Mouse (Mus musculus) neural tube, embryonic 11.5 days (tissue): Measurements from ENCODE around the gene Khdc4. TPM values are rescaled to one million over a fixed set of nuclear protein-coding genes. Genes with fewer than 3 reads are reported as not detected.
"Not testable (repeated sequence)": the region's sequence is repeated elsewhere in the genome, so short reads cannot be mapped to it uniquely, and the experiment has no call there.

ENCODE experiments used
- ATAC-seq: fragments of 200-750 bp; cut with Nextera tagmentation; 2 replicates; pipeline ENCODE4 v1.8.0; 2017; ENCODE audit warnings: moderate number of reproducible peaks, mild to moderate bottlenecking, moderate TSS enrichment, moderate library complexity; ENCODE audit not compliant: insufficient read depth, low FRiP score, low TSS enrichment
- DNase-seq: peaks from one replicate; pipeline ENCODE4 v3.0.0-alpha.2; 2015; ENCODE audit warnings: low spot score
- H3K27ac ChIP-seq: fragments of 300-500 bp; sonication (generic); 2 replicates; pipeline ENCODE4 v1.5.1; 2014; ENCODE audit warnings: low read depth, mild to moderate bottlenecking, low read length
- H3K27me3 ChIP-seq: fragments of 300-500 bp; sonication (generic); 2 replicates; pipeline ENCODE4 v1.6.1; 2014; ENCODE audit warnings: mild to moderate bottlenecking, low read length, mixed read lengths; ENCODE audit not compliant: control insufficient read depth, insufficient read depth
- H3K36me3 ChIP-seq: fragments of 300-500 bp; sonication (generic); 2 replicates; pipeline ENCODE4 v1.6.1; 2014; ENCODE audit warnings: mild to moderate bottlenecking, low read length, moderate library complexity, mixed read lengths; ENCODE audit not compliant: control insufficient read depth, insufficient read depth
- H3K4me1 ChIP-seq: fragments of 300-500 bp; sonication (generic); 2 replicates; pipeline ENCODE4 v1.6.1; 2014; ENCODE audit warnings: low read length, mixed read lengths; ENCODE audit not compliant: control insufficient read depth, insufficient read depth
- H3K4me2 ChIP-seq: fragments of 300-500 bp; sonication (generic); 2 replicates; pipeline ENCODE4 v1.6.1; 2014; ENCODE audit warnings: low read depth, mild to moderate bottlenecking, moderate library complexity
- H3K4me3 ChIP-seq: fragments of 300-500 bp; sonication (generic); 2 replicates; pipeline ENCODE4 v1.5.1; 2014; ENCODE audit warnings: low read depth, low read length
- H3K9ac ChIP-seq: fragments of 300-500 bp; sonication (generic); 2 replicates; pipeline ENCODE4 v1.6.1; 2014; ENCODE audit warnings: mild to moderate bottlenecking, low read length
- H3K9me3 ChIP-seq: fragments of 300-500 bp; sonication (generic); 2 replicates; pipeline ENCODE4 v1.6.1; 2016; ENCODE audit warnings: low read length; ENCODE audit not compliant: control insufficient read depth
- WGBS: fragments of 180-500 bp; shearing (Covaris S2); extraction: QIAGEN DNeasy Blood & Tissue Kit; methylation state at CpG from one replicate; pipeline ENCODE4 v1.1.7; 2014; 5-methylcytosine and 5-hydroxymethylcytosine counted together
- polyA plus RNA-seq: library from polyadenylated mRNA; unstranded; fragments of >200 nt; fragmentation: Nextera tagmentation; extraction: Ambion mirVana; gene quantifications from 2 replicates; pipeline ENCODE4 v1.2.1, GENCODE M21; 2014

The Khdc4 gene
- polyA plus RNA-seq, 1 experiment from 2014 or later, result 111 TPM

DNA sequence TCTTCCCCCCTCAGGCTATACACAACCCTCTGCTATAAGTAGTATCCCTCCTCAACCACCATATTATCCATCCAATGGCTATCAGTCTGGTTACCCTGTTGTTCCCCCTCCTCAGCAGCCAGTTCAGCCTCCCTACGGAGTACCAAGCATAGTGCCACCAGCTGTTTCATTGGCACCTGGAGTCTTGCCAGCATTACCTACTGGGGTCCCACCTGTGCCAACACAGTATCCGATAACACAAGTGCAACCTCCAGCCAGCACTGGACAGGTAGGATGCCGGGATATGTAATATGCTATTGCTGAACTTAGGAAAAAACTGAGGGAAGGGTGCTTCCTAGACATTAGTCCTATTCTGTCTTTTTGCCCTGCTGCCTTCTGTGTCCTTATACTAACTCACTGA, 14.6 kb downstream of the Khdc4 start:
- 96% methylated on average over 3 of the region's 3 CpGs for WGBS
- peaks cover 29% of the 10 kb centered on the region for H3K36me3 ChIP-seq
- no peak for DNase-seq

DNA sequence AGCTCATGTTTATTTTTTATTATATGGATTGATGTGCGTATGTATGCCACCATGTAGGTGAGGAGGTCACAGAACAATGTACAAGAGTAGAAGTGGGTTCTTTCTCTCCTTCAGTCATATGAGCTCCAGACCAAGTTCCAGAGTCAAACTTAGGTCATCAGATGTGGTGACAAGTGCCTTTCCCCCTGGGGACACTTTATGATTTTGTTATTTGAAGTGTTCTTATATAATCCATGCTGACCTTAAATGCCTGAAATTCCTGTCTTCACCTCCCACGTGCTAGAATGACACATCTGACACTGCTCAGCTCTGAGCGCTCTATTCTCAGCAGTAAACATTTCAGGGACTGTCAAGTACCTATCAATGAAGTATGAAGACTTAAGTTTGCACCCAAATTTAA, 15.6 kb downstream of the Khdc4 start:
- DNase-seq, result no peak
- Histone ChIP-seq H3K4me3 (no peak overlapping the region), H3K36me3 (peaks cover 27% of the 10 kb centered on the region)

More for the DNA sequence above, 14.6 kb downstream of the Khdc4 start:
- ATAC-seq, result no peak
- H3K9me3 ChIP-seq, result no peaks in the 10 kb centered on the region
- no peaks in the 10 kb centered on the region for H3K4me1 ChIP-seq
- H3K27me3 ChIP-seq, result no peaks in the 10 kb centered on the region
- no peak overlapping the region for H3K4me2 ChIP-seq
- H3K4me3 ChIP-seq, result no peak overlapping the region
- no peak overlapping the region for H3K9ac ChIP-seq
- no peak overlapping the region for H3K27ac ChIP-seq

DNA sequence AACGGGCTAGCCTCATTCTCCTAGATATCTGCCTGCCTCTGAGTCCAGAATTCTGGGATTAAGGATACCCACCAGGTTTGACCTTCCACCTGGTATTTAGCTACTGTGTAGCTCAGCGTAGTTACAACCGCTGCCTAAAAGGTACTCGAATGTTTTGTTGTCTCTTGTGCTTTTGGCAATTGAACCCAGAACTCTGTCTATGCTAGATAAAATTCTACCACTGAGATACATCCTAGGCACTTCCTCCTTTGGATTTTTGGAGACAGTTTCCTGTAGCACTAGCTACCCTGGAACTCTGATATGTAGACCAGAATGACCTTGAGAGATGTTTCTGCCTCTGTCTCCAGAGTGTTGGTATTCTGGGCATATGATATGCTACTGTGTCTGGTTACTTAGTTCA, 28.1 kb downstream of the Khdc4 start:
- no peak overlapping the region for H3K27ac ChIP-seq
- no peak overlapping the region for H3K4me2 ChIP-seq
- no peak overlapping the region for H3K4me3 ChIP-seq
- no peaks in the 10 kb centered on the region for H3K9me3 ChIP-seq
- DNase-seq (no peak), ATAC-seq (no peak)
- H3K4me1 ChIP-seq, result peaks cover 3% of the 10 kb centered on the region; the same call in 1 of the 2 replicates
- no peak overlapping the region for H3K9ac ChIP-seq
- H3K36me3 ChIP-seq, result peaks cover 21% of the 10 kb centered on the region
- no peaks in the 10 kb centered on the region for H3K27me3 ChIP-seq
- WGBS, result 94% methylated on average over 4 of the region's 4 CpGs

More for the DNA sequence above, 15.6 kb downstream of the Khdc4 start:
- Histone ChIP-seq H3K27ac (no peak overlapping the region), H3K4me2 (no peak overlapping the region), H3K9me3 (no peaks in the 10 kb centered on the region), H3K27me3 (no peaks in the 10 kb centered on the region), H3K9ac (no peak overlapping the region), H3K4me1 (no peaks in the 10 kb centered on the region)
- ATAC-seq, result no peak
- WGBS, result 84% methylated on average over 3 of the region's 3 CpGs

DNA sequence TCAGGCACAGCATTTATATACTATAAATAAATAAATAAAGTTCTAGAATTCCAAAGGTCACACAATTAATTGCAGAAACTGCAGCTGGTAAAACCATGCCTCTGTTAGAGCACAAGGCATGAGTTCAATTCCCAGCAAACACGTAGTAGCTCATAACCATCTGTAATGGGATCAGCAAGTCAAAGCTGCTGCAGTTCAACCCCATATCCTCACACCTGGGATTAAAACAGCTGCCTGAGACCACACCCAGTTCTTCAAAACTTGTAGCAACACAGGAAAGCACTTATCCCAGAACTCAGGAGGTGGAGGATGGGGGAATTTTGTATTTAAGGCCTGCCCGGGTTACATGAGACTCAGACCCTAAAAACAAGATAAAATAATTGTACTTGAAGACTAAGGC, 29.1 kb downstream of the Khdc4 start:
- Histone ChIP-seq H3K36me3 (peaks cover 15% of the 10 kb centered on the region), H3K4me3 (no peak overlapping the region), H3K27ac (no peak overlapping the region), H3K9ac (no peak overlapping the region), H3K4me2 (no peak overlapping the region), H3K27me3 (no peaks in the 10 kb centered on the region), H3K9me3 (no peaks in the 10 kb centered on the region), H3K4me1 (peaks cover 3% of the 10 kb centered on the region; the same call in 1 of the 2 replicates)
- DNase-seq (no peak), ATAC-seq (no peak)
- 79% methylated on average over 2 of the region's 2 CpGs for WGBS

DNA sequence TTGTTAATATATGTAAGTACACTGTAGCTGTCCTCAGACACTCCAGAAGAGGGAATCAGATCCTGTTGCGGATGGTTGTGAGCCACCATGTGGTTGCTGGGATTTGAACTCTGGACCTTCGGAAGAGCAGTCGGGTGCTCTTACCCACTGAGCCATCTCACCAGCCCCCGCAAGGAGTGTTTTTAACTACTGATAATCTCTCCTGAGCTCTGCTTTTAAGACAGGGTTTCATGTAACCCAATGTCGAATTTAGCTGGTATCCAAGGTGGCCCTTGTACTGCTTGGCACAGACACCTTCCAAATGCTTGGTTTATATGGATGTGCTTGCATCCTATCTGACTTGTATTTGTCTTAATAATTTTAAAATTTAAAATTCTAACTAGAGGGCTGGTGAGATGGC, 30.1 kb downstream of the Khdc4 start:
- not testable (repeated sequence) for H3K27ac ChIP-seq, DNase-seq, H3K4me2 ChIP-seq, H3K4me1 ChIP-seq, ATAC-seq, H3K27me3 ChIP-seq, H3K9ac ChIP-seq, H3K9me3 ChIP-seq, H3K4me3 ChIP-seq, H3K36me3 ChIP-seq
- 95% methylated on average over 5 of the region's 5 CpGs for WGBS

DNA sequence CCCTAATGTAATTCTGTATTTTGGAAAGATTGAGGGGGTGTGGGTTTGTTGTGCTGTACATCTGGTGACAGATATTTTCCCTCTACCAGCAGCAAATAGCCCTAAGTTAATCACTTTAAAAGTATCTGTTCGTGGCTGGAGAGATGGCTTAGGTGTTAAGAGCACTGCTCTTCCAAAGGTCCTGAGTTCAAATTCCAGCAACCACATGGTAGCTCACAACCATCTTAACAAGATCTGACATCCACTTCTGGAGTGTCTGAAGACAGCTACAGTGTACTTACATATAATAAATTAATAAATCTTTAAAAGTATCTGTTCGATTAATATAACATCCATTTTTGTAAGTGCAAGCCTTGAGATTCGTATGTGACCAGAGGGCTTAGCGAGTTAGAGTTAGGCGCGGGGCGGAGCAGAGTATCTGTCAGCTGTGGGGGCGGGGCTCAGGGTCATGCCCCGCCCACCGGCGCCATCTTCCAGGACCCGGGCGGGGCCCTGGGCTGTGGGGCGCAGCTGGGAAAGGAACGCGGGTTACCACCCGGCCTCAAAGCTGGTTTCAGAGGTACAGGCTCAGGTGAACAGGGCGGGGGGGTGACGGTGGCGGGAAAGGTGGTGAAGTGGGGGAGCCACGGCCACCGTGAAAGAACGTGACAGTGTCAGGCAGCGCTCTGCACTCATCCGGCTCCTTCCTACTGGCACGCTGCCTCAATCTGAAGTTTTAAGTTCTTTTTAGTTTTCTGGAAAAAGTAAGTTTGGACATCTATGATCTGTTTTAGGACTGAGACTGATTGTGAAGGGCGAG, 31.0 kb downstream of the Khdc4 start, which contains the start of gene Rit1:
Rit1 (plus strand) TSS at position 440 of the 799 bp plus-strand sequence.
- ATAC-seq (peak; percentile 92), DNase-seq (peak; percentile 90)
- H3K27me3 ChIP-seq, result no peaks in the 10 kb centered on the region
- no peaks in the 10 kb centered on the region for H3K9me3 ChIP-seq
- peaks cover 3% of the 10 kb centered on the region; the same call in 1 of the 2 replicates for H3K4me1 ChIP-seq
- peak within 1 kb of the TSS; percentile 69 for H3K9ac ChIP-seq
- 0 out of 2 replicates have a peak within 1 kb of the TSS, but pooled peaks have one; percentile 23 for H3K27ac ChIP-seq
- peak within 1 kb of the TSS; percentile 79 for H3K4me2 ChIP-seq
- WGBS, result 2% methylated on average over 27 of the region's 27 CpGs
- H3K4me3 ChIP-seq, result peak within 1 kb of the TSS; percentile 74
- peaks cover 3% of the 10 kb centered on the region for H3K36me3 ChIP-seq

DNA sequence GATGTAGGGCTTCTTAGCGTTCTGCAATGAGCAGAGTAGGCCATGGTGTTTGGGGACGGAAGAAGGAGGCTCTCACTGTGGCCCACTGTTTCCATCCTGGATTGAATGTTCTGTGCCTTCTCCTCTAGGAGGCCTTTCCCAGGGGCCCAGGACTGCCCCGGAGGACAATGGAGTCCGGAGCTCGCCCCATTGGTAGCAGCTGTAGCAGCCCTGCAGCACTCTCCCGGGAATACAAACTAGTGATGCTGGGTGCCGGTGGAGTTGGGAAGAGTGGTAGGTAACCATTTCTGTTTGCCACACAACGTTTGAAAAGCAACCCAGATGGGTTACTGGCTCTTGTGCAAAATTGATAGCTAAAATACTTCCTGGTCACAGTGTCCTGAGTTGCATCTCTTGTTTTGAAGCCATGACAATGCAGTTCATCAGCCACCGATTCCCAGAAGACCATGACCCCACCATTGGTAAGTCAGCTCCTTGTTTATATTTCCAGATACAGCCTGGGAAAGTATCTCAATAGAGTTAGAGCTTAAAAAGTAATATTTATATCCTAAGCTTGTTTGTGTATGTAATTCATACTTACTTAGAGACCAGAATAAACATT, 31.7 kb downstream of the Khdc4 start:
- Histone ChIP-seq H3K36me3 (peaks cover 2% of the 10 kb centered on the region), H3K9ac (peak overlapping the region; percentile 69), H3K9me3 (no peaks in the 10 kb centered on the region), H3K4me2 (peak overlapping the region; percentile 79), H3K27ac (0 out of 2 replicates have a peak overlapping the region, but pooled peaks have one; percentile 23), H3K4me3 (peak overlapping the region; percentile 74), H3K4me1 (peaks cover 3% of the 10 kb centered on the region; the same call in 1 of the 2 replicates), H3K27me3 (no peaks in the 10 kb centered on the region)
- 11% methylated on average over 9 of the region's 9 CpGs for WGBS
- peak; percentile 49; the same call in 1 of the 2 replicates for ATAC-seq
- peak; percentile 50 for DNase-seq

DNA sequence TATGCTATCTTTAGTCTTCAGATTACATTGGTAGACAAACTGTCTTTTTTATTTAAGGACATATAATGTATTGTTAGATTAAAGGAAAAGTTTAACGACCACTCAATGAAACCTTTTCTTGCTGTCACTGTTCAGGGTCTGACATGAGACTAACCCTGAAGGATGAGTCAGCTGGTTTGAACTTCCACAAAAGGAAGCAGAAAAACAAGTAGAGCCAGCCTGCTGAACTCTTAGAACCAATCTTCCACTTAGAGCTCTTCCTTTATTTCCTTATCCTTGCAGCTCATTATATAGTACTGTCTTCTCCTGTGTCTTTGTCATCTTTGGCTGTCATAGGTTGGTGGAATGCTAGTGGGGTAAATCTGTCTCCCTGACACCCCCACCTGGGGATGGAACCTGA, 32.2 kb downstream of the Khdc4 start:
- no peak for ATAC-seq
- 0 out of 2 replicates have a peak overlapping the region, but pooled peaks have one; percentile 23 for H3K9ac ChIP-seq
- no peak overlapping the region for H3K27ac ChIP-seq
- H3K9me3 ChIP-seq, result no peaks in the 10 kb centered on the region
- H3K4me3 ChIP-seq, result peak overlapping the region; percentile 14; the same call in 1 of the 2 replicates
- no peak for DNase-seq
- H3K4me1 ChIP-seq, result peaks cover 3% of the 10 kb centered on the region; the same call in 1 of the 2 replicates
- H3K4me2 ChIP-seq, result peak overlapping the region; percentile 14; the same call in 1 of the 2 replicates
- no peaks in the 10 kb centered on the region for H3K27me3 ChIP-seq
- peaks cover 2% of the 10 kb centered on the region; the same call in 1 of the 2 replicates for H3K36me3 ChIP-seq
- 79% methylated on average over 1 of the region's 1 CpGs for WGBS
